Mouse (Mus musculus): ENCODE results near the gene Ttpal. TPM values are rescaled to one million over a fixed set of nuclear protein-coding genes. Genes with fewer than 3 reads are reported as not detected.
A peak's percentile ranks its signal among the peaks of the same experiment; 100 is the strongest.

Gene Ttpal
- 1.2 TPM in 2 replicates for polyA plus RNA-seq (2012)

DNA sequence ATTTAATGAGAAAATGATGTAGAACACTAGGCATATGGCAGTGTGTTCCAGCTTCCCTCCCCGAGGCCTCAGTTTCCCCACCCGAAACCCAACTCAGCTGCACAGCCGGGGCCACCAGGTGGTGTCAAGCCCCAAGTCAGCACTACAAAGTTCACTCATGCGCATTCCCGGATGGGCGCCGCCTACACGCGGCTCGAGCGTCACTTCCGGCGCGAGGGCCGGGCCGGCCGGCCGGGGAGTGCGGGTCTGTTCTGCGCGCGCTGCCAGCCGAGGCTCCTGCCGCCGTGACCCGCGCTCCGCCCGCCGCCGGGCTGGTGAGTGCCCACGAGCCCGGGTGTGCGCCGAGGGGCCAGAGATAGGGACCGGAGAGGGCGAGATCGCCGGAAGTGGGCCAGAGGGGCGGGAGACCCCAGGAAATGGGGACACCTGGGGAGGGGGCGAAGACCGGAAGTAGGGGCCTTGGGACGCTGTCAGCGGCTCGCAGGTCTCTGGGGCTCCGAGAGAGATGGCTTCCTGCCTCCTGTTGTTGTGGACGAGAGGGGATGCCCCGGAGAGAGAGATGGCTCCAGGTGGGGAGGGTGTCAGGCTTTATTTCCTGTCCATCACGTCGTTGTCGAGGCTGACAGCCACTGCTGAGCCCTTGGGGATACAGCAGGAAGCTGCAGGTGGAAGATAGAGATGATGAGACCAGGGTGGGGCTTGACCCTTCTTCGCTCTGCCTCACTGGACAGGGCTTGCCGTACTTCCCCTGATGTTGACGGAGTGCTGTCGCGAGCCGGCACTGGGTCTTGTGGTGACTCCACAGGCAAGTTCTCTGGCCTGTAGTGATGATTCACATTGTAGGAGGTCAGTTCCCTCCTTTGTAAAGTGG is at the start of gene Ttpal:
Ttpal (plus strand) TSS at position 214 of the 871 bp plus-strand sequence.
- H3K27me3 ChIP-seq (ENCODE audit: control insufficient read depth) = no peaks in the 10 kb centered on the region
- TF ChIP-seq TAL1 (IDR thresholded peaks at IDR 0.05; ENCODE audit: low read length) = no peak
- no peak for TF ChIP-seq GATA1 (IDR thresholded peaks at IDR 0.05; ENCODE audit: low read length)
- H3K36me3 ChIP-seq (ENCODE audit: control insufficient read depth) = peaks cover 13% of the 10 kb centered on the region
- H3K4me3 ChIP-seq (replicated peaks) = peak within 1 kb of the TSS; percentile 92
- no peaks in the 10 kb centered on the region for H3K9me3 ChIP-seq (ENCODE audit: control insufficient read depth, low read length)
- H3K4me1 ChIP-seq (ENCODE audit: control insufficient read depth) = peaks cover 57% of the 10 kb centered on the region

DNA sequence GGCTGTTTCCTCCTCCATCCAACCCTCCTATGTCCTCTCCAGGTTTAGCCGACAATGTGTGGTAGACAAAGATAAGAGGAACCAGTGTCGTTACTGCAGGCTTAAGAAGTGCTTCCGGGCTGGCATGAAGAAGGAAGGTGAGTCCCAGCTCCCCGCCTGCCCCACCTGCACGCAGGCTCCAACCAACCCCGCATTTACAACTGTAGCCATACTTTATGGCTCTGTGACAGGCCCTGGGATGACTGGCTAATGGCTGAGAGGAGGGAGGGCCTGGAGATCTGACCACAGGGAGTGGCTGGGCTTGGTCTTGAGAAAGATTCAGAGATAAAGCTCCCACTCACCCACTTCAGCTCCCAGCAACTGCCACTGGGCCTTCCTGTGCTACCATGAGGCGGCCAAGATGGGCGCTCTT is 49.6 kb upstream of the Ttpal start:
- H3K36me3 ChIP-seq (ENCODE audit: control insufficient read depth) = peaks cover 5% of the 10 kb centered on the region; the same call in 1 of the 2 replicates
- no peak overlapping the region for H3K4me3 ChIP-seq (replicated peaks)
- peaks cover 16% of the 10 kb centered on the region for H3K4me1 ChIP-seq (ENCODE audit: control insufficient read depth)
- TF ChIP-seq GATA1 (IDR thresholded peaks at IDR 0.05; ENCODE audit: low read length) (no peak), TAL1 (IDR thresholded peaks at IDR 0.05; ENCODE audit: low read length) (no peak)
- H3K9me3 ChIP-seq (ENCODE audit: control insufficient read depth, low read length) = no peaks in the 10 kb centered on the region
- no peaks in the 10 kb centered on the region for H3K27me3 ChIP-seq (ENCODE audit: control insufficient read depth)

DNA sequence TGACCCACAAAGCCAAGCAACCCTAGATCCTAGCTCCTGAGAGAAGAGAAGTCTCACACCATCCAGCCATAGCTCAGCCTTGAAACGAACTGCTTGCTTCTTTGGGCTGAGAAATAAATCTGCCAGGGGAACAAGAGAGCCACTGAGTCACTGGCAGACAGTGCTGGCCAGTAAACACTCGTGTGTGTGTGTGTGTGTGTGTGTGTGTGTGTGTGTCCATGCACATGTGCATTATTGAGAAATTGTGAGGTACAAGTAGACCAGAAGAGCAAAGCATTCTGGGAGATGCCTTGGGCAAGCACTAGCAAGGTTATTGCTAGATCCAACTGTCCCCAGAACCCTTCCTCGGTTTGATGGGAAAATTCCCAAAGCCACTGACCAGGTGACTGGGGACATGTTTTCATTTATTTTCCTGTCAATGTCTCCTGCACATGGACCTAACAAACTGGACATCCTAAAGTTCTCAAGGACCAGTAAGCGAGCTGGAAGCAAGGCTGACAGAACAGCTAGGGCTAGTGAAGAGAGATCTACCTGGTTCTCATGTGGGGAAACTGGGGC is 47.6 kb upstream of the Ttpal start:
- Histone ChIP-seq H3K4me1 (ENCODE audit: control insufficient read depth) (peaks cover 16% of the 10 kb centered on the region), H3K4me3 (replicated peaks) (no peak overlapping the region), H3K36me3 (ENCODE audit: control insufficient read depth) (peaks cover 8% of the 10 kb centered on the region; the same call in 1 of the 2 replicates), H3K27me3 (ENCODE audit: control insufficient read depth) (no peaks in the 10 kb centered on the region), H3K9me3 (ENCODE audit: control insufficient read depth, low read length) (no peaks in the 10 kb centered on the region)
- no peak for TF ChIP-seq GATA1 (IDR thresholded peaks at IDR 0.05; ENCODE audit: low read length)
- no peak for TF ChIP-seq TAL1 (IDR thresholded peaks at IDR 0.05; ENCODE audit: low read length)

DNA sequence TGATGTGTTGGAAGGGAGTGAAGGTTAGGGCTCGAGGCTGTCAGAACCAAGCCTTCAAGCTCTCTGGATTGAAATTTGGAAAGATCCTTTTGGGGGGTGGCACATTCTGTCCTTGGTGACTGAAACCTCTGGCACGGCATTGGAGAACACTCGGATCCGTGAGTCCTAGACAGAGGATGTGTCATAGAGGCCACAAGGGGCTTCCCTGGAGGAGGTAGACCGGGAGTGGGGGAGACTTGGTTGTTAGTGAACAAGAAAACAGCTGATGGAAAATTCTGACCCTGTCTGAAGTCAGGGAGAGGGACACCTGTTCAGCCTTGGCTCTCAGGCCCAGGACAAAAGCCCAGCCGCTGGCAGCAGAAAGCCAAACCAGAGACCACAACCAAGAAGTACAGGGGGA is 47.1 kb upstream of the Ttpal start:
- Histone ChIP-seq H3K9me3 (ENCODE audit: control insufficient read depth, low read length) (no peaks in the 10 kb centered on the region), H3K4me3 (replicated peaks) (no peak overlapping the region), H3K27me3 (ENCODE audit: control insufficient read depth) (no peaks in the 10 kb centered on the region), H3K36me3 (ENCODE audit: control insufficient read depth) (peaks cover 8% of the 10 kb centered on the region; the same call in 1 of the 2 replicates), H3K4me1 (ENCODE audit: control insufficient read depth) (peaks cover 16% of the 10 kb centered on the region)
- TF ChIP-seq TAL1 (IDR thresholded peaks at IDR 0.05; ENCODE audit: low read length) = no peak
- no peak for TF ChIP-seq GATA1 (IDR thresholded peaks at IDR 0.05; ENCODE audit: low read length)

DNA sequence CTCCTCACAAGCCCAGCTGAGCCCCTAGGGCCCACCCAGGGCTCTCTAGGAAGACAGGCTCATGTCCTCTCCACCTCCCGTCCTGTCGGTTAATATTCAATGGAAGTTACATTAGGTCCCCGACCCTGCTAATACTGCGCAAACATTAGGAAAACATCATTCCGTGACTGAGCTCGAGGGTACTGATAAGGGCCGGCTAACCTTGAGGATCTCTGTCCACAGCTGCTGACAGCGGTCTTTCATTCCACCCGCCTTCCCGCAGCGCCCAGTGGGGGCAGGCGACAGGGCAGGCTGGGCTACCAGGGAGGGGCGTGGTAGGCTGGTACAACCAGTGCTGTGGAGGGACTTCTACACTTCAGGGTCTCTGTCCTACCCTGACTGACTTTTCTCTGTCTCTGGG is 46.7 kb upstream of the Ttpal start:
- H3K4me1 ChIP-seq (ENCODE audit: control insufficient read depth) = peaks cover 16% of the 10 kb centered on the region
- no peaks in the 10 kb centered on the region for H3K9me3 ChIP-seq (ENCODE audit: control insufficient read depth, low read length)
- H3K36me3 ChIP-seq (ENCODE audit: control insufficient read depth) = peaks cover 8% of the 10 kb centered on the region; the same call in 1 of the 2 replicates
- TF ChIP-seq TAL1 (IDR thresholded peaks at IDR 0.05; ENCODE audit: low read length) (no peak), GATA1 (IDR thresholded peaks at IDR 0.05; ENCODE audit: low read length) (no peak)
- H3K27me3 ChIP-seq (ENCODE audit: control insufficient read depth) = no peaks in the 10 kb centered on the region
- no peak overlapping the region for H3K4me3 ChIP-seq (replicated peaks)

DNA sequence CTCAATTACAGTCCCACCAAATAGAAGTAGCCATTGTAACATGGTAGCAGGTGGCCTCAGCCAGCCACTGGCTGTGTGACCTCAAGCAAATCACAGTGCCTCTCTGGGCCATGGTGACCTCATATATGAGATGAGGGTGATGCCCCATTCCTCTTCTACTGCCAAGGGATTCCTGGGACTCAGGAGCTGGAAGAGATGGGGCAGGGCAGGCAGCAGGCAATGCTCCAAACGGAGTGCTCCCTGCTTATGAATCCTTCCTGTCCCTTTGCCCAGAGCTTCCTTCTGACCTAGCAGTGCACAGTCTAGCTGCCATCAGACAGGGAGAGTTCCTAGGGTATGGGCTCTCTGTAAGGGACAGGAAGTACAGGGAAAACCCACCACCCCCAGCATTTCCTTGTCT is 43.6 kb upstream of the Ttpal start:
- TF ChIP-seq GATA1 (IDR thresholded peaks at IDR 0.05; ENCODE audit: low read length) (no peak), TAL1 (IDR thresholded peaks at IDR 0.05; ENCODE audit: low read length) (no peak)
- Histone ChIP-seq H3K36me3 (ENCODE audit: control insufficient read depth) (peaks cover 10% of the 10 kb centered on the region; the same call in 1 of the 2 replicates), H3K9me3 (ENCODE audit: control insufficient read depth, low read length) (no peaks in the 10 kb centered on the region), H3K4me3 (replicated peaks) (no peak overlapping the region), H3K4me1 (ENCODE audit: control insufficient read depth) (no peaks in the 10 kb centered on the region; the same call in 1 of the 2 replicates), H3K27me3 (ENCODE audit: control insufficient read depth) (no peaks in the 10 kb centered on the region)

DNA sequence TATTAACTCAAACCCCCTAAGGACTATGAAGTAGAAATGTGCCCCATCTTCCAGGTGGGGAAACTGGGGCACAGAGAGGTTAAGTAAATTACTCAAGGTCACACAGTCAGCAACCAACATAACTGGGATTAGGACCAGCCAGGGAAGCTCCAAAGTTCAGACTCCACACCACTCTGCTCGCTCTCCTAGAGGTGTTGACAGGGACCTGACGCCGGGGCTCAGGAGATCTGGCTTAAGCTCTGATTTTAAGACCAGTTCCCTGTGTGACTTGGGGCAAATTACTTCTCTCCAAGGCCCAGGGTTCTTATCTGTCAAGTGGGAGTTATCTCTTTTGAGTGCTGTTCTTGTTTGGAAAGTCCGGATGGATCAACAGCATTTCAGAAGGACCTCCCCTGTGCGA is 42.9 kb upstream of the Ttpal start:
- Histone ChIP-seq H3K4me3 (replicated peaks) (no peak overlapping the region), H3K9me3 (ENCODE audit: control insufficient read depth, low read length) (no peaks in the 10 kb centered on the region), H3K36me3 (ENCODE audit: control insufficient read depth) (peaks cover 13% of the 10 kb centered on the region; the same call in 1 of the 2 replicates), H3K27me3 (ENCODE audit: control insufficient read depth) (no peaks in the 10 kb centered on the region), H3K4me1 (ENCODE audit: control insufficient read depth) (no peaks in the 10 kb centered on the region; the same call in 1 of the 2 replicates)
- no peak for TF ChIP-seq GATA1 (IDR thresholded peaks at IDR 0.05; ENCODE audit: low read length)
- no peak for TF ChIP-seq TAL1 (IDR thresholded peaks at IDR 0.05; ENCODE audit: low read length)

DNA sequence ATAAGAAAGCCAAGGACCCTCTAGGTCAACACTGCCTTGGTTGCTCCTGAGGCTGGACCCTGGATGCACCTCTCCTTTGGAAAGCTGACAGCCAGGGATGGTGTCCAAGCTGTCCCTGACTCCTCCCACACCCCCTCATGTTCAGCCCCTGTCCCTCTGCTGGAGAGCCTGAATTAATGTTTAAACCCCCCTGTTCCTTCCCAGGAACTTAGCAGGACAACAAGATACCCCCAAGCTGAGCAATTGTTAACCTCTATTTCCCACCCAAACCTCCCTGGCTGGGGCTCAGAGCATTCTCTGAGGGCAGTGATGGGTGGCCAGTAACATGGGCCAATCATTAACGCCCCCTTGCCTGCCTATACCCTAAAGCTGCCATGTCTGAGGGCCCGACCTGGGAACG is 41.9 kb upstream of the Ttpal start:
- TF ChIP-seq GATA1 (IDR thresholded peaks at IDR 0.05; ENCODE audit: low read length) = no peak
- TF ChIP-seq TAL1 (IDR thresholded peaks at IDR 0.05; ENCODE audit: low read length) = no peak
- H3K27me3 ChIP-seq (ENCODE audit: control insufficient read depth) = no peaks in the 10 kb centered on the region

More for the DNA sequence above, 41.9 kb upstream of the Ttpal start:
- Histone ChIP-seq H3K4me3 (replicated peaks) (no peak overlapping the region), H3K9me3 (ENCODE audit: control insufficient read depth, low read length) (no peaks in the 10 kb centered on the region), H3K4me1 (ENCODE audit: control insufficient read depth) (no peaks in the 10 kb centered on the region; the same call in 1 of the 2 replicates), H3K36me3 (ENCODE audit: control insufficient read depth) (peaks cover 13% of the 10 kb centered on the region; the same call in 1 of the 2 replicates)
